Mouse (Mus musculus) kidney, adult 2 months (tissue): Measurements from ENCODE around the gene Gm43552.

Source experiments
- CTCF ChIP-seq: fragments of 200-500 bp; conservative IDR thresholded peaks from 2 replicates; pipeline ENCODE4 v1.5.1; 2011; ENCODE audit warnings: low read depth, mild to moderate bottlenecking, control low read depth, low read length, moderate library complexity, mixed read lengths; ENCODE audit not compliant: insufficient read depth, insufficient read length
- POLR2A ChIP-seq: fragments of 200-500 bp; IDR thresholded peaks from one replicate; pipeline ENCODE4 v1.6.1; 2011; ENCODE audit warnings: low read depth, low read length, control low read depth

GRCm38 (mm10) chr5:65525674-65526443 lies 33.2 kb upstream of the Gm43552 start:
- peak; percentile 55 for TF ChIP-seq CTCF
- TF ChIP-seq POLR2A, result no peak
